Mouse (Mus musculus) lung, postnatal 0 days (tissue): ENCODE measurements around the gene Ick.

Source experiments
- CTCF ChIP-seq: IDR thresholded peaks from 2 replicates; pipeline ENCODE4 v1.5.1; 2016; ENCODE audit warnings: antibody characterized with exemption, mild to moderate bottlenecking
- EP300 ChIP-seq: IDR thresholded peaks from 2 replicates; pipeline ENCODE4 v1.6.1; 2016; ENCODE audit warnings: antibody characterized with exemption, mild to moderate bottlenecking, control low read depth

DNA sequence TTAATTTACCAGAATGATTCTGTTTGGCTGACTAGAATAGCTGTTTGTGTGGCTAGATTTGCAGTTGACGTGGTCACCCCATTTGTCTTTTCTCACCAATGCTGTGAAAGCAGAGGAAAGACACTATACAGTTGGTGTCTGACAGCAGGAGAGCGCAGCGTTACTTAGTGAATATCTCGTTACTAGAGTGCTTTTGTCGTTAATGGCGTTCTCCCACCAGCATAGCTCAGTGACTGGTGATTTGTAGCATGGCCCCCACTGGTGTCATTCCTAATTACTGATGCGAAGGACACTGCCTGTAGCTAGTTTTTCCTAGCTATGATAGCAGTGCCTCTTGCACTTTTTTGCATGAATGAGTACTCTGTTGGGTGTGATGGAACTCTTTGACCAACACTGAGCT lies 26.7 kb downstream of the Ick start:
- TF ChIP-seq CTCF (no peak), EP300 (no peak)
